Mouse (Mus musculus) intestine, embryonic 16.5 days (tissue): ENCODE data around the gene Ankrd33b. TPM values are rescaled to one million over a fixed set of nuclear protein-coding genes. Genes with fewer than 3 reads are reported as not detected.

Source experiments
- ATAC-seq: fragments of 200-750 bp; cut with Nextera tagmentation; 2 replicates; pipeline ENCODE4 v1.8.0; 2017; ENCODE audit warnings: moderate TSS enrichment, moderate library complexity
- H3K27ac ChIP-seq: fragments of 300-500 bp; sonication (generic); 2 replicates; pipeline ENCODE4 v1.5.1; 2014; ENCODE audit warnings: mild to moderate bottlenecking, low read length
- H3K27me3 ChIP-seq: fragments of 300-500 bp; sonication (generic); replicated peaks from 2 replicates; pipeline ENCODE4 v1.6.1; 2014; ENCODE audit warnings: low read length, control low read depth, mixed read lengths; ENCODE audit not compliant: control insufficient read depth, insufficient read depth
- H3K36me3 ChIP-seq: fragments of 300-500 bp; sonication (generic); 2 replicates; pipeline ENCODE4 v1.6.1; 2014; ENCODE audit warnings: low read length, control low read depth; ENCODE audit not compliant: control insufficient read depth, insufficient read depth
- H3K4me1 ChIP-seq: fragments of 300-500 bp; sonication (generic); 2 replicates; pipeline ENCODE4 v1.6.1; 2014; ENCODE audit warnings: low read length, control low read depth, mixed read lengths; ENCODE audit not compliant: control insufficient read depth, insufficient read depth
- H3K4me2 ChIP-seq: fragments of 300-500 bp; sonication (generic); 2 replicates; pipeline ENCODE4 v1.6.1; 2014; ENCODE audit warnings: low read depth, low read length, control low read depth
- H3K4me3 ChIP-seq: fragments of 300-500 bp; sonication (generic); 2 replicates; pipeline ENCODE4 v1.5.1; 2014; ENCODE audit warnings: mild to moderate bottlenecking, low read length
- H3K9ac ChIP-seq: fragments of 300-500 bp; sonication (generic); 2 replicates; pipeline ENCODE4 v1.6.1; 2014; ENCODE audit warnings: low read depth, low read length
- H3K9me3 ChIP-seq: fragments of 300-500 bp; sonication (generic); 2 replicates; pipeline ENCODE4 v1.6.1; 2016; ENCODE audit warnings: low read length, control low read depth; ENCODE audit not compliant: control insufficient read depth
- WGBS: fragments of 180-500 bp; shearing (Covaris S2); extraction: QIAGEN DNeasy Blood & Tissue Kit; methylation state at CpG from one replicate; pipeline ENCODE4 v1.1.7; 2014; 5-methylcytosine and 5-hydroxymethylcytosine counted together
- polyA plus RNA-seq: library from polyadenylated mRNA; unstranded; fragments of >200 nt; fragmentation: Nextera tagmentation; extraction: Ambion mirVana; gene quantifications from 2 replicates; pipeline ENCODE4 v1.2.1, GENCODE M21; 2015

The Ankrd33b gene
- polyA plus RNA-seq, 1 experiment from 2014 or later = 0.76 TPM

DNA sequence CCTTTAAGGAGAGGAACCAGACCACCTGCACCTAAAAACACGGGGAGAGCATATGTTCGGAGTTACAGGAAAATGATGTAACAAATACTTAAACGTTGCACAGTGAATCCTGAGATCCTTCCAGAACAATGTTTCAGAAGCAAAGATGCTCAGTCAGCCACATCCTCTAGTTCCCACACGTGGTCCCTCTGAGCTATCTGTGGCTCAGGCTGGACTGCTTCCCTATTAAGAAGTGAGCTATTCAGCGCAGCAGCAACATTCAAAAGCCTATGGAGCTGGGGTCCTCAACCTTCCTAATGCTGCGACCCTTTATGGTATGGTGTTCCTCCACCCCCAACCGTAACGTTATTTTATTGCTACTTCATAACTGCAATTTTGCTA is 3.6 kb downstream of the Ankrd33b start:
- Histone ChIP-seq H3K27ac (no peak overlapping the region), H3K36me3 (no peaks in the 10 kb centered on the region), H3K4me2 (no peak overlapping the region), H3K27me3 (peaks cover 36% of the 10 kb centered on the region), H3K4me3 (no peak overlapping the region), H3K9ac (no peak overlapping the region), H3K4me1 (peaks cover 20% of the 10 kb centered on the region), H3K9me3 (no peaks in the 10 kb centered on the region)
- no peak for ATAC-seq
- WGBS = 71% methylated on average over 8 of the region's 8 CpGs

DNA sequence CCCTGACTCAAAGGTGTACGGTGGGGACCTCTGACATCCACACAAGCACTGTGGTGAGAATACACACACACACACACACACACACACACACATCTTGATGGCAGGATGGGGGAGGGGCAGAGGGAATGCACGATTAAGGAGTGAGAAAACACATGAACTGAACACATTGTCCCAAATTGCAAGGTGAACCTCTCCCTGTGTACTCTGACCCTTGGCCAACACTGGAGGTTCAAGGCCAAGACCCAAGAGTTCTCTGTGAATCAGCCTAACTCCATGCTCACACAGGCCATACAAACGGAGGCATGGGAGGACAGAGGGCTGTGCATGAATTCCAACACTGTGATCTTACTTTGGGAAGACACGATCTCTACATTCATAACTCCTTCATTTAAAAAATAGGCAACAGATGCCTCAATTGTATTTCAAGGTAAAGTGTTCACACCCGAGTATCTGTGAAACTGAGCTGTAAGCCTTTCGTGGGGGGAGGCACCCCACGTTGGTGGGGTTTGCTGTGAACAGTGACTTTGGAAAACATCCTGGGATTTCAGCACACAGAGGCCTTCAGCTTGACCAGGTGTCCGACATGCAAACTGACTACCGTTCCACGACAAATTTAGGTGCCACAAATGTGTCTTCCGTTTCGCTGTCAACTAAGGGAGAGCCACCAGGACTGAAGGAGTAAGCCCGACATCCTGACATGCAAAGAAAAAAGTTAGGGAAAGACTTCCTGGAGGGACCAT is 4.1 kb downstream of the Ankrd33b start:
- Histone ChIP-seq H3K4me1 (peaks cover 20% of the 10 kb centered on the region), H3K9ac (no peak overlapping the region), H3K27ac (no peak overlapping the region), H3K4me2 (no peak overlapping the region), H3K4me3 (no peak overlapping the region), H3K27me3 (peaks cover 33% of the 10 kb centered on the region), H3K9me3 (no peaks in the 10 kb centered on the region), H3K36me3 (no peaks in the 10 kb centered on the region)
- WGBS = 84% methylated on average over 13 of the region's 13 CpGs
- ATAC-seq = no peak

DNA sequence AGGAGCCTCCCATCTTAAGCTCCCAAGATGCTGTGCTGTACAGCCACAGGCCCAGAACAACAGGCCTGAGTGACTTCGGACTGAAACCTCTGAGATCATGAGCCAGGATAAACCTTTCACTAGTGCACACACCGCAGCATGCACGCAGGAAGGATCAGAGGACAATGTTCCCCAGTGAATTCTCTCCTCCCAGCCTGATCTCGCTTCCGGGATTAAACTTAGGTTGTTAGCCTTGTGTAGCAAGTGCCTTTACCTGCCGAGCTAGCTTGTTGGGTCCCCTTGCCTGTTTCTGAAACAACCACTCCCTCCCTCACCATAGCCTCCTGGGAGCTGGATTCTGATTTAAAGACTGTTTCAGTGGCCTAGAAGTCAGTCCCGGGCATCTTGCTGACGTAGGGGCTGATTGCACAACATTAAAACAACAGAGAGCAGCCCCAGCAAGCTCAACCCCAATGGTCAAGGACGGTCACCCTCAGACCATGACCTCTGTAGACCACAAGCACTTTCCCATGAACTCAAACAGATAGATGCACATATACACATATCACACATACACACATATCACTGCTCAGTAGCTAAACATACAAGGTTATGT is 6.2 kb downstream of the Ankrd33b start:
- 85% methylated on average over 9 of the region's 9 CpGs for WGBS
- Histone ChIP-seq H3K4me3 (no peak overlapping the region), H3K9ac (no peak overlapping the region), H3K4me2 (no peak overlapping the region), H3K9me3 (no peaks in the 10 kb centered on the region), H3K27ac (no peak overlapping the region), H3K4me1 (peaks cover 7% of the 10 kb centered on the region; the same call in 1 of the 2 replicates), H3K36me3 (no peaks in the 10 kb centered on the region), H3K27me3 (peaks cover 16% of the 10 kb centered on the region)
- no peak for ATAC-seq

DNA sequence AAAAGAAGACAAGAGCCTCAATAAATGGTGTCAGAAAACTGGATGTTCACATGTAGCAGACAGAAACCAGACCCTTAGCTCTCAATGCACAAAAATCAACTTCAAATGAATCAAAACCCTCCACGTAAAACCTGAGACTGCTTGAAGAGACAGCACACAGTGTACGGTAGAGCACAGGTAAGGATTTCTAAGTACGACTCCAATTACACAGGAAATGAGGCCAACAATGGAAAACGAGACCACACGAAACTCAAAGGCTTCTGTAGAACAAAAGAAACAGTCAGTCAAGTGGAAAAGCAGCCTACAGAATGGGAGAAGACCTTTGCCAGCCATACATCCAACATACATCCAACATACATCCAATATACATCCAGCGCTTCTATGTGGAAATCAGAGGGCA is 6.9 kb downstream of the Ankrd33b start:
- 78% methylated on average over 6 of the region's 6 CpGs for WGBS
- Histone ChIP-seq H3K4me2 (no peak overlapping the region), H3K36me3 (no peaks in the 10 kb centered on the region), H3K9ac (no peak overlapping the region), H3K4me1 (0 out of 2 replicates have a peak, but pooled peaks cover 1% of the 10 kb centered on the region), H3K27me3 (peaks cover 9% of the 10 kb centered on the region), H3K9me3 (no peaks in the 10 kb centered on the region), H3K4me3 (no peak overlapping the region), H3K27ac (no peak overlapping the region)
- no peak for ATAC-seq

DNA sequence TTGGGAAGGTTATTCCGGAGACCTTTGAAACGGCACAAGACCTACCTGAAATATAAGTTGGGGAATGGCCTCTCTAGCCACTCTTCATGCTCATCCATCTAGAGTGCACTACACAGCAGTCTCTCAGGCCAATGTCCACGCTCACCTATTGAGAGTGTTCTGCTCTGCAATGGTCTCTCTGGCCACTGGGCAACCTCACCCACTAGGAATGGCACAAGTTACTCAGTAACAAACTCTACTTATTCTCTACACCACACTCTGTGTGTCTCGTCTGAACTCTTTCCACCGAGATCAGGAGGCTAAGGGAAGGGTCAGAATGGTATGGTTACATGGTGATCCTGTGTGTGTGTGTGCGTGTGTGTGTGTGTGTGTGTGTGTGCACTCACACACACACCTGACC is 7.7 kb downstream of the Ankrd33b start:
- Histone ChIP-seq H3K4me2 (no peak overlapping the region), H3K9ac (no peak overlapping the region), H3K4me1 (no peaks in the 10 kb centered on the region), H3K27ac (no peak overlapping the region), H3K36me3 (no peaks in the 10 kb centered on the region), H3K4me3 (no peak overlapping the region), H3K27me3 (peaks cover 1% of the 10 kb centered on the region; the same call in 1 of the 2 replicates), H3K9me3 (no peaks in the 10 kb centered on the region)
- no peak for ATAC-seq
- 89% methylated on average over 6 of the region's 6 CpGs for WGBS

DNA sequence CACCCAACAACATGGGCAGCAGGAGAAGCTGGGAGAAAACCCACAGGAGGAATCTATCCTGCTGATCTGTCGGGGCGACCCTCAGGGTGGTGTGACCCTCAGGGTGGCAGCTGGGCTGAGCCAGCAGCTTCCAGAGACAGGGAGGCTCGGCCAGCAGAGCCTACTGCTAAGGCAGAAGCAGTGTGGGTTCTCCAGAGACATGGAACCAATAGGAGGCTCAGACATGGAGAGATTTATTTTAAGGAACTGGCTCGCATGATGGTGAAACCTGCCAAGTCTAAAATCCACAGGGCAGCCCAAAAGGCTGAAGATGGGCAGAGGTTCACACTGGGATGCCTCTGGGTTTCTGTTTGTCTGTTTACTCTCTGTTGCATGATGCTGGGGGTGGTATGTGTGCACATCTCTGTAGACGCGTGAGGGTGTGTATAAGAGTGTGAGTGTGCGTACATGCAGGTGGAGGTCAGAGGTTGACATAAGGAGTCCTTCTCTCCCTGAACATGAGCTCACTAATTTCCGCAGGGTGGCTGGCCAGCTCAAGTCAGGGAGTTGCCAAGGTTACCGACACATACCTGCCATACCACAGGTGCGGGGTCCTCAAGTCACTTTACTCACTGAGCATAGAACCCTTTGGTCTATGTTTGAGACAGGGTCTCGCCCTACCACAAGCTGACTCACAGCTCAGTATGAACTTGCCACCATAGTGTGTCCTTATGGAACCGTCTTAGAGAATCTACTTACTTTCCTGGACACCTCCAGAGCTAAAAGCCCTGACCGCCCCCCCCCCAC is 14.8 kb downstream of the Ankrd33b start:
- no peak overlapping the region for H3K4me2 ChIP-seq
- 80% methylated on average over 13 of the region's 13 CpGs for WGBS
- ATAC-seq = no peak

DNA sequence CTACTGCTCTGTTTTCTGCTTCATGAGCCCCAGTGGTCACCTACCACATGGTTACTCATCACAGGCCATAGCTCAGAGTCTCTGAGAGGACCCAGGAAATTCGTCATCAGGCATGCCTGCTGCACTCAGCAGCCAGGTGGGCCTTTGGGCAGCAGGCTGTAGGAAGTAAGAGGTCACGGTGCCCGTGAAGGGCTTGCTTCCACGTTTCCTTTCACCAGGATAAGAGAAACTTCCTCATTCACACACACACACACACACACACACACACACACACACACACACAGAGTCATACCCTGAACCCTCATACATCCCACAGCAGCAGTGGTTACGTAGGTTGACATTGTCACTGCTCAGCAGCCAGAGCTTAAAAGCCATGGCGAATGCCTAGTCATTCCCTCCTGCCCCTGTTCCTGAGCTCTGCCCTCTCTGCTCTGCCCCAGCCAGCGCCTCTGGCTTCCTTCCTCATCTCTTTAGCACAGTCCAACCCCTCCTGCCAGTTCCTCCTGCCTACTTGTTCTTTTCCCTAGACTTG is 17.6 kb downstream of the Ankrd33b start:
- Histone ChIP-seq H3K9ac (no peak overlapping the region), H3K27me3 (no peaks in the 10 kb centered on the region), H3K4me3 (no peak overlapping the region), H3K27ac (no peak overlapping the region), H3K9me3 (no peaks in the 10 kb centered on the region), H3K4me2 (no peak overlapping the region), H3K4me1 (no peaks in the 10 kb centered on the region), H3K36me3 (no peaks in the 10 kb centered on the region)
- no peak for ATAC-seq
- WGBS = 60% methylated on average over 7 of the region's 7 CpGs

More for the DNA sequence above, 14.8 kb downstream of the Ankrd33b start:
- no peak overlapping the region for H3K27ac ChIP-seq
- no peaks in the 10 kb centered on the region for H3K36me3 ChIP-seq
- no peaks in the 10 kb centered on the region for H3K27me3 ChIP-seq
- H3K4me3 ChIP-seq = no peak overlapping the region
- no peak overlapping the region for H3K9ac ChIP-seq
- H3K4me1 ChIP-seq = no peaks in the 10 kb centered on the region
- no peaks in the 10 kb centered on the region for H3K9me3 ChIP-seq

DNA sequence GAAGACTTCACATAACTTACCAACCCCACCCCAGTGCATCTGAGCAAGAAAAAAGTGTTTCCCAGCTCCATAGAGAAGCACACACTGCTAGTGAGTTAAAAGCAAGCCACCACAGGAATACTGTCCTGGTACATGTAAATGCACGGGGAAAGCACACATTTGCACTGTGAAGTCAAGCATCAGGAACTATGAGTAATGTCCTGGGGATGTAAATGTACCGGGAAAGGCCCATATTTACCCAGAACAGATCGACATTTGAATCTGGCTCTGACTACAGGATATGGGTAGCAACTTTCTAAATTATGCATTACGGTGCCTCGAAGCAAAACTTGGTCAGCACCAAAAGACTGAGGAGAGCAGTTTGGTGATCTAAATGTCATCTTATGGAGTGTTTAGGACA is 18.5 kb downstream of the Ankrd33b start:
- Histone ChIP-seq H3K27ac (no peak overlapping the region), H3K4me1 (no peaks in the 10 kb centered on the region), H3K9ac (no peak overlapping the region), H3K4me3 (no peak overlapping the region), H3K36me3 (no peaks in the 10 kb centered on the region), H3K27me3 (no peaks in the 10 kb centered on the region), H3K4me2 (no peak overlapping the region), H3K9me3 (no peaks in the 10 kb centered on the region)
- ATAC-seq = no peak
- 85% methylated on average over 5 of the region's 5 CpGs for WGBS

DNA sequence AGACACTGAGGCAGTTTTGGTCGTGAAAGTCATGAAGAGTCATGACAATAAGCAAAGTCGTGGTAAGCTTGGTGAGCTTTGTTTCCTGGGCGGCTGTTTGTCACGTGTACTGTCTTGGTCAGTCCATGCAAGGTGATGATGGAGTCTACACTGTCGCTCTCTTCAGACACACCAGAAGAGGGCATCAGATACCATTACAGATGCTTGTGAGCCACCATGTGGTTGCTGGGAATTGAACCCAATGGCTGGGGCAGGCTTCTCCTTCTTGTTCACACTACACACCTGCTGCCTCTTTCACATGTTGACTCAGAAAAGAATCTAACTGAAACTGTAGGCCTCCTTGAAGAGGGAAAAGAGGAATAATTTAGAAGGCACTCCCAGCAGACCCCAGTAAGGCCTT is 19.3 kb downstream of the Ankrd33b start:
- WGBS = 84% methylated on average over 5 of the region's 5 CpGs
- no peak overlapping the region for H3K9ac ChIP-seq

More for the DNA sequence above, 19.3 kb downstream of the Ankrd33b start:
- no peaks in the 10 kb centered on the region for H3K4me1 ChIP-seq
- H3K27me3 ChIP-seq = no peaks in the 10 kb centered on the region
- ATAC-seq = no peak
- H3K36me3 ChIP-seq = no peaks in the 10 kb centered on the region
- H3K4me3 ChIP-seq = no peak overlapping the region
- no peak overlapping the region for H3K4me2 ChIP-seq
- no peak overlapping the region for H3K27ac ChIP-seq
- no peaks in the 10 kb centered on the region for H3K9me3 ChIP-seq
